Mouse (Mus musculus): ENCODE measurements around the gene Samhd1.

DNA sequence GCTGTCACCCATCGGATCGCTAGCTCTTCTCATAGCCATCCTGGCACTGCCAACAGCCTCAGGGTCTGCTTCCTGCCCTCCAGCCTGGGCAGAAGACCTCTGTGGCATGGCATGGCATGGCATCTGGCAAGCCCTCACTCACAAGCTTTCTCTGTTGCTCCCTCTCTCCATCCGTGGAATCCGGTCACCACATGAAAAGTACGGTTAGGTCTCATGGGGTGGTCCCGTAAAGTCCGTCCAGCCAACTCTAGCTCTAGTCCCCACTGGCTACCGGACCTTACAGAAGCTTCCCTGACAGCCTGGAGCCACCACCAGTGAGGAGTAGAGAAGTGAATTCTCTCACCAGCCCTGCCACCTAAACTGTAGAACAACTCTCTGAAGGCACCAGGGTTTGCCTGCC is 53.7 kb downstream of the Samhd1 start:
- no peak for TF ChIP-seq CHD2 (IDR thresholded peaks at IDR 0.05; ENCODE audit: low read depth, low read length)
- TF ChIP-seq ZC3H11A (IDR thresholded peaks at IDR 0.05; ENCODE audit: borderline replicate concordance, low read depth, low read length), result no peak
